Mouse (Mus musculus) lung, adult 2 months (tissue): ENCODE results near the gene Gm20388.

Experiments used
- CTCF ChIP-seq: fragments of 200-500 bp; IDR thresholded peaks from 2 replicates; pipeline ENCODE4 v1.5.1; 2011; ENCODE audit warnings: mild to moderate bottlenecking, low read length, control low read depth; ENCODE audit not compliant: insufficient read depth
- POLR2A ChIP-seq: fragments of 200-500 bp; IDR thresholded peaks from 2 replicates; pipeline ENCODE4 v1.6.1; 2011; ENCODE audit warnings: low read depth, mild to moderate bottlenecking, control low read depth, low read length, borderline replicate concordance; ENCODE audit errors: extremely low read depth

GRCm38 (mm10) chr8:121769095-121769494, 1858.5 kb downstream of the Gm20388 start:
- TF ChIP-seq CTCF (no peak), POLR2A (no peak)
